Mouse (Mus musculus) liver, postnatal 0 days (tissue): ENCODE measurements around the gene Fam20c.

Source experiments
- CTCF ChIP-seq: sonication (generic); IDR thresholded peaks from 2 replicates; pipeline ENCODE4 v1.5.1; 2016; ENCODE audit warnings: antibody characterized with exemption, low read depth
- EP300 ChIP-seq: IDR thresholded peaks from 2 replicates; pipeline ENCODE4 v1.6.1; 2016; ENCODE audit warnings: antibody characterized with exemption, low read depth, mild to moderate bottlenecking

DNA sequence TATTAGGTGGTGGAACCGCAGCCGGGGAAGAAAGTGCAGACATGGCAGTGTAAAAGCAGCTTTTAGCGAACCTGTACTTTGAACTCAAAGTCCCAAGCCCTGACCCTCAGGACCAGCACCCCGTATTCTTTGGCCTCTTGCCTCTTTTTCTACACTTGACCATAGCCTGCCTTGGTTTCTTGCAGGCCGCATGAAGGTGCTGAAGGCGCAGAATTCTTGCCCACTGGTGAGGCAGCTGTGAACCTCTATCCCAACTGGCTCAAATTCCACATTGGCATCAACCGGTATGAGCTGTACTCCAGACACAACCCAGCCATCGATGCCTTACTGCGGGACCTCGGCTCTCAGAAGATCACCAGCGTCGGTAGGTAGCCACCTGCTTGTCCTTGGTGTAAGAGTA, 3.3 kb downstream of the Fam20c start:
- no peak for TF ChIP-seq CTCF
- no peak for TF ChIP-seq EP300
